Mouse (Mus musculus): ENCODE measurements around the gene Fam83c.

The Fam83c gene

DNA sequence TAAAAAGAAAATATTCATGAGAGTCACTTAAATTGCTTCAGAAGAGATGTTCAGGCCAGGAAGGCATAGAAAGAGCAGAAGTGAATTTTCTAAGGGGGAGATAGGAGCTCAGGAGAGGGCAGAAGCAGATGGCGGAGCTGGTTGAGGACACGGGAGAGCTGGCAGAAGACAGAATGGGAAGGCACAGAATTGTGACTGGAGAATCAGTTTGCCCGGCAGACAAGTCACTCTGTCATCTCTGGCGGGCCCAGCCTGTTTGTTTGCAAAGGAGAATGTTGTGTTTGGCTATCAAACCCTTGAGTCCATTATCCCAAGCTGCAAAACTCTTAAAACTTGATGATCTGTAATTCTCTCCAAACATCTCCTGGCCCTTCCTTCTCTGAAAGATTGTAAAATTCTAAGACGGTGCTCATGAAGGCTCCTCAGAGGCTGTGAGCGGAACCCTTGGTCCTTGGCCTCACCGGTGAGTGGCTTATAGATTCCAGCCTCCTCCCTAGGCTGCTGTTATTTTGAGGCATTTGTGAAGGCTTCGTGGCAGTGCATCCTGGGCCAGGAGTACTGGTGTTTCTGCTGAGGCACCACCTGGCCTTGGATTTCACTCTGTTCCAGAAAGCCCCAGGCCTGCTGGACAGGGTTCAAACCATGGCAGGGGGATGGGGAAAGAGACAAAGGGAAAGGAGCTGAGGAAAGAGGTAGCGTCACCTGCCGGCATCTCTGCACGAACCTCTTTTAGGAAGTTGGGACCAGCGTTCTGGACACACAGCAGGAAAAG is 39.8 kb downstream of the Fam83c start:
- no peak for DNase-seq (ENCODE audit: low read depth, low spot score)

DNA sequence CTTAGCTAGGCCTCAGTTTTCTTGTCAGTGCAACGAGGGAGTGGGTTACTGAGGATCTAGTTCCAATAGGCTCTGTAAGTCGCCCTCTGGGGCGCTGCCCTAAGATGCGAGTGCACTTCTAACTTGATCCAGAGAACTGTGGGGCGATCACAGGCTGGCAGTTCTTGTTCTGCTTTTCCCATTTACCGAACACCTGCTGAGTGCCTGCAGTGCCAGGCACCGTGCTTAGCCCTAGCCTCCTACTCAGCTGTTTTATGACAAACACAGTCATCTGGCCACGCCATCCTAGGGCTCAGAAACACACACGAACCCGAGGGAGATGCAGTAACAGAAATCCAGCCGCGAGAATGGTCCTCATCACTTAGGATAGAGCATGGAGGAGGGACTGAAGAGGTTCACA is 41.8 kb downstream of the Fam83c start:
- peak; percentile 30 for DNase-seq (ENCODE audit: low read depth, low spot score)

DNA sequence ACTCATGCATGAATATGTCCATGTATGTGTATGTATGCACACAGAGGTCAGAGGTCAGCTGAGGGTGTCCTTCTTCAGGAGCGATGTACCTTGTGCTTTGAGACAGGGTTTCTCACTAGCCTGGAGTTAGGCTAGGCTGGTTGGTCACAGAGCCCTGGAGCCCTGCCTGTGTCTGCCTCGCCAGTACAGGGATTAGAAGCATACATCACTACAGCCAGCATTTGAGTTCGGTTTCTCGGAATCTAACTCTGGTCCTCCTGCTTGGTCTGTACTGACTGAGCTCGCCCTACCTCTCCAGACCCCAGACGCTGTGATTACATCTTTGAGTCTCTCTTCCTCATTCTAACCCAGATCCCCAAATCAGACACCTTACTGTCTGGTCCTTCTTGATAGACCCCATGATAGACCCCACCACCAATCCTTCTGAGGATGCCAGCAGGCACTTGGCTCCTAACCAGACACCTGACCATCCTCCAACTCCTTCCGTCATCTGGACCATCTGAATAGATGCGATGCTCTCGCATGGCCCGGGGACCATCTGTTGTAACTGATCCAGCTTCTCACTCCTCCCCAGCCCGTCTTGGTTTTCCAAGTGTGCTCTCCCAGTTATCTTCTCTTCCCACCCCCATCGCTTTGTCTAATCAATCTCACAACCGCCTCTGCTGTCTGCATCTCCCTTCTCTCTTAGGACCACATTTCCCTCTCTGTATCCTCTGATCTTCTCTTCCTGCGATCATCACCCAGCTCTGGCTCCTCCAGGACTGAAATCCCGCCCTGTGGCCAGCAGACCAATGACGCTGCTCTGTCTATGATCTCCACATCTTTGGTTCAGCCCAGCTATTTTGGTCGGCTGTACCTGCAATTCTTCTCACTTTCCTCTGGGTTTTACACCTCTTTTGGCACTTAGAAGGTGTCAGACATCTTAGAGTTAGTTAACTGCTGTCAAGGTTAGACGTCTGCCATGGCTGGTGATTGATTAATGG is 46.4 kb downstream of the Fam83c start:
- no peak for DNase-seq (ENCODE audit: low read depth, low spot score)

DNA sequence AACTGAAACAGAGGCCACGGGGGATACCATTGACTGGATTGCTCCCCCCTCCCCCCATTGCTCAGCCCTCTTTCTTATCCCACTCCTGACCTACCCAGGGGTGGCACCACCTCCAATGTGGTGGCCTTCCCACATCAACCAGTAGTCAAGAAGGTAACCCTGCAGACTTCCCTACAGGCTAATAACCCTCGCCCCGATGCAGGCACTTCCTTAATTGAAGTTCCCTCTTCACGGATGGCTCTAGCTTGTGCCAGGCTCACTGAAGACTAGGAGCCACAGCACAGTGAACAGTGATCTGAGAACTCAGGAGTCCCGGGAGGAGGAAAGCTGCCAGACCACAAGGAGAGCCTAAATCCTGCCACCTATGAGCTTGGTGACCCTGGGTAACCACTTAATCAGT is 47.7 kb downstream of the Fam83c start:
- no peak for DNase-seq (ENCODE audit: low read depth, low spot score)

DNA sequence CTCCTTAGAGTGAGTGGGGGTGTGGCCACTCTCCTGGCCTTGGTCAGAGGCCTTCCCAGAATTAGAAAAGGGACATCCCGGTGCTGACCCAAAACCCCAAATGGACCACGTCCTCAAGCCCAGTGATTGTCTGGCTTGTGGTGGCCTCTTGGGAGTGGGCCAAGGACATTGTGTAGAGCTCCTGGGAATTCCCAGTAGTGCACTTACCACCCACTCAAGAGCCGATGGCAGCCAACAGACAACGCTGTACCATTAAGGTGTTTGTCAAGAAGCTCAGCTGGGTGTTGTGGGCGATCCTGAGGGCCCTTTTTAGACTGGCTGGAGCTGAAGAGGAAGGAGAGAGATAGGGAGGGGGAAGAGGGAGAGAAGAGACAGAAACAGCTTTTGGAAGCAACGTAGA is 50.1 kb downstream of the Fam83c start:
- no peak for DNase-seq (ENCODE audit: low read depth, low spot score)

DNA sequence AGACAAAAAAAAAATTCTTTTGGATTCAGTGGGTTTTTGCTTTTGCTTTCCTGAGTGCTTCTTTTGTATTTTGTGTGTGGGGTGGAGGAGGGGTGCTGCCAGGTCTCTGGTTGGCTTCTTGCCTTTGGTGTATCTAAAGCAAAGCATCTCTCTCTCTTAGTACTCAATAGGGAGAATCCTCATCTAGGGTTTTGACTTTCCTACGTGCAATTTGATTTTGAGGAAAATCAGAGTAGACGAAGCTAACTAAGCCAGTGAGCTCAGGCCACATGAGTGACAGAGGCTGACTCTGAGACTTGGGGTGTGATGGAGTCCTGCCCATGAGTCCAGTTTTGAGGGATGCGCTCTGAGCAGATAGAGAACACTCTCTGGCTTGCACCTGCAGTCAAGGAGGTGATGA is 55.1 kb downstream of the Fam83c start:
- DNase-seq (ENCODE audit: low read depth, low spot score) = no peak

DNA sequence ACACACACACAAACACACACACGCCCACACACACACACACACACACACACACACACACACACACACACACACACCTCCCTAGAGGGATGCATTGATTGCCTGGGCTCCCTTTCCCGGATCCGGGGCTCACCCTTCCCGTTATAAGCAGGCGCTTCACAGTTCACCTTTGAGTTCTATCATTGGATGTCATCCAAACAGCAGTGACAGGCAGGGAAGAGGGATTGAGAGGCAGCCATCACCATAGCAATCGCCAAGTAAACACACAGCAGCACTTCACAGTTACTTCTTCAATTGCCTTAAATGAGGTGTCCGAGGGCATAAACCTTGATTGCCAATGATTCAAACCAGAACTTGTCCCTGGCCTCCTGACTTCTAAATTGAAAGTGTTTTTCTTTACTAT is 55.6 kb downstream of the Fam83c start:
- no peak for DNase-seq (ENCODE audit: low read depth, low spot score)

DNA sequence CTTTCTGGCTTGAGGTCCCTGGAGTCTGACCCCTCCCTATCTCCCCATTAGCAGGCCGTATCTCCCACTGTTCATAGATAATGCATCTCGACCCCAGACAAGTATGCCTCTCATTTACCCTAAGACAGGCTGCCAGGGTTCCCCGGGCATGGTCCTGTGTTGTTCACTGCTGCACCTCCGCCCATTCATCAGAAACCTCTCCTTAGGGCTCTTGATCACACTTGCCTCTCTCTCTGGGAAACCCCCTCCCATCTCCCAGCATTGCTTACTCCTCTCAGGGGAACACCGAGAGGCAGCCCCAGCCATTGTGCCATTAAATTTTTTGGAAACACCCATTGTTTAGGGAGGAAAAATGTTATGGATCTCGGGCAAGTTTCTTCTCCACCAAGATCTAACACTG is 56.6 kb downstream of the Fam83c start:
- no peak for DNase-seq (ENCODE audit: low read depth, low spot score)

DNA sequence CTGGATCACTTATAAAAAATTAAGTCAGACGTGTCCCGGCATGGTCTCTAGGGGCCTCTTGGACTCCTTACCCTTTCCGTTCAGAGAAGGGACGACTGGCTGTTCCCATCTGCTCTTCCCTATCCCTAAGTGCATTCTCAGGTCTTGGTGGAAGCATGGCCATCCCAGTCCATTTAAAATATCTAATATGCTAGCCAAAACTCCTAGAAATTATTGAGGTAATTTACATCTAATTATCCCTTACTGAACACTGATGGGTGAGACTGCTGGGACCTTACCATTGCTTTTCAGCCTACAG is 57.0 kb downstream of the Fam83c start:
- no peak for DNase-seq (ENCODE audit: low read depth, low spot score)

Measured in ZHBTc4 (cell line).